Mouse (Mus musculus) CH12.LX (cell line): ENCODE results near the gene Vdr.

Source experiments
- CTCF ChIP-seq, 2 experiments: IDR thresholded peaks in 1 of 2; conservative IDR thresholded peaks in 1 of 2; 2 replicates each; pipeline ENCODE4 v1.5.1; 2011 to 2012; ENCODE audit warnings: low read depth in 2 of 2, low read length in 2 of 2, improper control_type of control experiment in 1 of 2, inconsistent platforms in 1 of 2, mild to moderate bottlenecking in 1 of 2, moderate library complexity in 1 of 2
- ZC3H11A ChIP-seq: IDR thresholded peaks from 2 replicates; pipeline ENCODE4 v1.6.1; 2012; ENCODE audit warnings: low read depth, mild to moderate bottlenecking, inconsistent platforms, low read length, improper control_type of control experiment

DNA sequence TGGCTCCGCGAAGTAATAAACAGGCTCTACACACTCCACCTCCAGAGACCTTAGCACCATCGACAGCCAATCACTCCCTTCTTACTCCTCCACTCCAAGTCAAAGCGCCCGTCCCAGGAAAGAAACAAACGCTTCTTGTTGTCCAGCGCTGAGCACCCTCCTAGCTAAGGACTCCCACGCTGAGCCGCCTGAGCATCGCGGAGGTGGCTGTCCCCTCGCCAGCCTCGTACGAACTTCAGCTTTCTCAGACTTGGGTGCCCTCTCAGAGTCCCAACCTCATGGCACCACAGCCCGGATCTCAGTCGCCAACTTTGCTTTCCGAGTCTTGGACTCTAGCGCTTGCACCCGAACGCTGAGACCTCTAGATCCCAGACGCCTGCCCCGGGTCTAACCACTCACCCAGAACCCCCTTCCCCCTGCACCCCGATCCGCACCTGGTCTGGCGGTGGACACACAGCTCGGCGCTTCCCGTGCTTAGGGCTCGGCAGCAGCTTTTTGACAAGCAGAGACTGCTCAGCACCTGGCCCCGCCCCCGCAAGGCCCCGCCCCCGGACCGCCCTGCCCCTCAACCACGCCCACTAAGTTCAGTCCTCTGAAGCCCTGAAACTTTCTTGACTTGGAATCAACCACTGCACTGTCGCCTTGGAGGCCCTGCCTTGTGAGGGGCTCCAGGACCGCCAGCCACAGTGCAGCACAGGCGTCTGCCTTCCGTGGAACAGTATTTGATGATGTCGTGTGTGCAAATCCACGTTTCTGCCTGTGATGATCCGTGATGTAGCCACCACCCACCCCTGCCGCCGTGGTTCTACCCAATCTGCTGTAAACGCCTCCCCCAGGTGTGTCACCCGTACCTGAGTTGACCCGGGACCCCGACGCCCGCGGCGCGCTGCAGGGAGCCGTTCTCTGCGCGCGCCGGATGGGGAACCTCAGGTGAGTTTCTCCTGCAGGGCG, 2.4 kb downstream of the Vdr start:
- TF ChIP-seq CTCF (conservative IDR thresholded peaks at IDR 0.05 in 1 of 2, IDR thresholded peaks at IDR 0.05 in 1 of 2; ENCODE audit: low read depth in 2 of 2, low read length in 2 of 2) (no peak), ZC3H11A (no peak)
